Mouse (Mus musculus) spleen, adult 2 months (tissue): Measurements from ENCODE around the gene Fam50b.

Experiments used
- CTCF ChIP-seq: fragments of 200-500 bp; IDR thresholded peaks from 2 replicates; pipeline ENCODE4 v1.5.1; 2011; ENCODE audit warnings: mild to moderate bottlenecking, inconsistent platforms; ENCODE audit not compliant: insufficient read depth, insufficient read length, insufficient replicate concordance; ENCODE audit errors: extremely low read depth
- POLR2A ChIP-seq: fragments of 200-500 bp; IDR thresholded peaks from 2 replicates; pipeline ENCODE4 v1.6.1; 2011; ENCODE audit warnings: low read depth, low read length, inconsistent platforms

DNA sequence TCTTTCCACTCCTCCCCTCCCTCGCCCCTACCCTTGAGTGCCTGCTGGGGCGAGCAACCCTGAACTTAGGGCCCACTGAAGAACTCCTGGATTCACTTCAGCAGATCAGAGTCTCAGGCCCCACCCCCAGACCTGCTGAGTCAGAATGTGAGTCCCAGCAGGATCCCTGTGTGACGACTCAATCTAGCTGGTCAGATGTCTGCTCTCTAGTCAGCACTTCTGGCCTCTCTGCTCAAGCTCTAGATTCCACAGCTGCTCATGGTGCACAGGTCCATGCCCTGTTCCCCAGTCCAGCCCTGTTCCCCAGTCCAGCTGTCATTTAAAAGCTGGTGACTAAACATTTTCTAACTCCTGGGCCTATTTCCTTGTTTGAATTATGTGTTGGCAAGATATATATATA, 13.9 kb downstream of the Fam50b start:
- TF ChIP-seq CTCF (no peak), POLR2A (no peak)
